Mouse (Mus musculus) frontal cortex, postnatal 25 days (tissue): ENCODE measurements around the gene Lrrk1.
"Not testable (repeated sequence)": the region's sequence is repeated elsewhere in the genome, so short reads cannot be mapped to it uniquely, and the experiment has no call there.

Experiments used
- DNase-seq, 2 experiments: peaks; one replicate each; pipeline ENCODE4 v3.0.0; 2022; ENCODE audit warnings: low spot score in 2 of 2

Gene Lrrk1

GRCm38 (mm10) chr7:66196609-66197445 lies 191.3 kb downstream of the Lrrk1 start:
- DNase-seq, result no peak

- DNase-seq, result no peak
These were observed 192.3 kb downstream of the Lrrk1 start for GRCm38 (mm10) chr7:66195881-66196280.

- no peak for DNase-seq
These were observed 193.6 kb downstream of the Lrrk1 start for GRCm38 (mm10) chr7:66194511-66194910.

- DNase-seq, result not testable (repeated sequence)
These were observed 197.8 kb downstream of the Lrrk1 start for GRCm38 (mm10) chr7:66190385-66190784.

GRCm38 (mm10) chr7:66187581-66188231 lies 200.4 kb downstream of the Lrrk1 start:
- DNase-seq, result no peak

GRCm38 (mm10) chr7:66185370-66185769 lies 202.8 kb downstream of the Lrrk1 start:
- no peak for DNase-seq

- DNase-seq, result no peak
These were observed 204.1 kb downstream of the Lrrk1 start for GRCm38 (mm10) chr7:66184026-66184425.

- DNase-seq, result no peak
These were observed 204.7 kb downstream of the Lrrk1 start for GRCm38 (mm10) chr7:66183404-66183803.

- no peak for DNase-seq
These were observed 206.0 kb downstream of the Lrrk1 start for GRCm38 (mm10) chr7:66182075-66182715.

- no peak for DNase-seq
These were observed 207.3 kb downstream of the Lrrk1 start for GRCm38 (mm10) chr7:66180711-66181365.

- no peak for DNase-seq
These were observed 207.9 kb downstream of the Lrrk1 start for GRCm38 (mm10) chr7:66180260-66180659.

- no peak for DNase-seq
These were observed 208.4 kb downstream of the Lrrk1 start for GRCm38 (mm10) chr7:66179711-66180110.

- DNase-seq, result peak; percentile 17 to 30
These were observed 209.0 kb downstream of the Lrrk1 start for GRCm38 (mm10) chr7:66179120-66179581.

- DNase-seq, result no peak
These were observed 210.0 kb downstream of the Lrrk1 start for GRCm38 (mm10) chr7:66178101-66178500.

GRCm38 (mm10) chr7:66176929-66177328 lies 211.2 kb downstream of the Lrrk1 start:
- no peak for DNase-seq
